Mouse (Mus musculus) kidney, adult 8-10 months (tissue): Measurements from ENCODE around the gene Stk40.
"Not testable (repeated sequence)": the region's sequence is repeated elsewhere in the genome, so short reads cannot be mapped to it uniquely, and the experiment has no call there.

ENCODE experiments used
- DNase-seq, 2 experiments: peaks; one replicate each; pipeline ENCODE4 v3.0.0; 2022

The Stk40 gene

GRCm38 (mm10) chr4:126159455-126159854 lies 55.7 kb downstream of the Stk40 start:
- DNase-seq = no peak

- DNase-seq = no peak
Measured at GRCm38 (mm10) chr4:126160981-126161380, 57.2 kb downstream of the Stk40 start.

- no peak for DNase-seq
Measured at GRCm38 (mm10) chr4:126161456-126161855, 57.7 kb downstream of the Stk40 start.

- no peak for DNase-seq
Measured at GRCm38 (mm10) chr4:126161986-126162385, 58.2 kb downstream of the Stk40 start.

GRCm38 (mm10) chr4:126162544-126163066 lies 58.8 kb downstream of the Stk40 start:
- peak; percentile 92 to 93 for DNase-seq

GRCm38 (mm10) chr4:126163067-126163659 lies 59.4 kb downstream of the Stk40 start, which contains the start of gene Sh3d21:
TSS of gene Sh3d21 (minus strand) at chr4:126163491.
- peak; percentile 55 to 58 for DNase-seq

GRCm38 (mm10) chr4:126163685-126164084 lies 59.9 kb downstream of the Stk40 start:
- DNase-seq = peak; percentile 50 to 65

- not testable (repeated sequence) for DNase-seq
Measured at GRCm38 (mm10) chr4:126165092-126165491, 61.3 kb downstream of the Stk40 start.

- peak; percentile 59 to 74 for DNase-seq
Measured at GRCm38 (mm10) chr4:126166084-126166483, 62.3 kb downstream of the Stk40 start.

- DNase-seq = no peak
Measured at GRCm38 (mm10) chr4:126168851-126169250, 65.1 kb downstream of the Stk40 start.

- DNase-seq = not testable (repeated sequence)
Measured at GRCm38 (mm10) chr4:126170737-126171136, 67.0 kb downstream of the Stk40 start.

GRCm38 (mm10) chr4:126173800-126174199 lies 70.0 kb downstream of the Stk40 start:
- no peak for DNase-seq

- DNase-seq = not testable (repeated sequence)
Measured at GRCm38 (mm10) chr4:126175980-126176379, 72.2 kb downstream of the Stk40 start.

GRCm38 (mm10) chr4:126181170-126181957 lies 77.6 kb downstream of the Stk40 start:
- peak; percentile 57 for DNase-seq

GRCm38 (mm10) chr4:126183034-126183433 lies 79.3 kb downstream of the Stk40 start:
- no peak for DNase-seq

GRCm38 (mm10) chr4:126187096-126187495 lies 83.3 kb downstream of the Stk40 start:
- peak in 1 of 2 experiments; percentile 54 for DNase-seq
